Mouse (Mus musculus): ENCODE data around the gene Tdpoz2.
"Not testable (repeated sequence)": the region's sequence is repeated elsewhere in the genome, so short reads cannot be mapped to it uniquely, and the experiment has no call there.

Gene Tdpoz2

GRCm38 (mm10) chr3:93652586-93652985 is at the start of gene Tdpoz2:
Tdpoz2 (minus strand) TSS chr3:93652686.
- DNase-seq (ENCODE audit: low spot score): no peak

GRCm38 (mm10) chr3:93692970-93693369 is 40.5 kb upstream of the Tdpoz2 start, which contains the start of gene Gm37596:
Gm37596 (minus strand) TSS chr3:93693070.
- not testable (repeated sequence) for DNase-seq (ENCODE audit: low spot score)

GRCm38 (mm10) chr3:93676210-93676609 is 23.7 kb upstream of the Tdpoz2 start, which contains the start of gene Tdpoz1:
Tdpoz1 (minus strand) TSS chr3:93676310.
- DNase-seq (ENCODE audit: low spot score): not testable (repeated sequence)

GRCm38 (mm10) chr3:93670805-93671503 is 18.5 kb upstream of the Tdpoz2 start:
- DNase-seq (ENCODE audit: low spot score): not testable (repeated sequence)

GRCm38 (mm10) chr3:93654260-93654659 is 1.8 kb upstream of the Tdpoz2 start:
- no peak for DNase-seq (ENCODE audit: low spot score)

- DNase-seq (ENCODE audit: low spot score): not testable (repeated sequence)
These were observed 21.4 kb downstream of the Tdpoz2 start for GRCm38 (mm10) chr3:93630917-93631714.

- peak; percentile 21 for DNase-seq (ENCODE audit: low spot score)
These were observed 43.5 kb downstream of the Tdpoz2 start for GRCm38 (mm10) chr3:93608970-93609369.

GRCm38 (mm10) chr3:93601903-93602302 is 50.6 kb downstream of the Tdpoz2 start:
- no peak for DNase-seq (ENCODE audit: low spot score)

Data from lung, postnatal 25 days (tissue).